Mouse (Mus musculus): ENCODE results near the gene Slc26a10.

Gene Slc26a10

DNA sequence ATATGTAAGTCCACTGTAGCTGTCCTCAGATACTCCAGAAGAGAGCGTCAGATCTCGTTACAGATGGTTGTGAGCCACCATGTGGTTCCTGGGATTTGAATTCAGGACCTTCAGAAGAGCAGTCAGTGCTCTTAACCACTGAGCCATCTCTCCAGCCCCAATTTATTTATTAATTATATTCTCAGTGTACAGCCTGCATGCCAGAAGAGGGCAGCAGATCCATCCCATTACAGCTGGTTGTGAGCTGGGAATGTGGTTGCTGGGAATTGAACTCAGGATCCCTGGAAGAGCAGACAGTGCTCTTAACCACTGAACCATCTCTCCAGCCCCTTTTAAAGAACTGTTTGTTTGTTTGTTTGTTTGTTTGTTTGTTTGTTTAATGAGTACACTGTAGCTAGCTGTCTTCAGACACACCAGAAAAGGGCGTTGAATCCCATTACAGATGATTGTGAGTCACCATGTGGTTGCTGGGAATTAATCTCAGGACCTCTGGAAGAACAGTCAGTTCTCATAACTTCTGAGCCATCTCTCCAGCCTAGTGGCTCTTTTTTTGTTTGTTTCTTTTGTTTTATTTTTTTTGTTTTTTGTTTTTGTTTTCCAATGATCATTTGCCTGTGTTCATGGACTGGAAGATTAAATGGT, 45.9 kb downstream of the Slc26a10 start:
- 90% methylated on average over 3 of the region's 3 CpGs for WGBS

DNA sequence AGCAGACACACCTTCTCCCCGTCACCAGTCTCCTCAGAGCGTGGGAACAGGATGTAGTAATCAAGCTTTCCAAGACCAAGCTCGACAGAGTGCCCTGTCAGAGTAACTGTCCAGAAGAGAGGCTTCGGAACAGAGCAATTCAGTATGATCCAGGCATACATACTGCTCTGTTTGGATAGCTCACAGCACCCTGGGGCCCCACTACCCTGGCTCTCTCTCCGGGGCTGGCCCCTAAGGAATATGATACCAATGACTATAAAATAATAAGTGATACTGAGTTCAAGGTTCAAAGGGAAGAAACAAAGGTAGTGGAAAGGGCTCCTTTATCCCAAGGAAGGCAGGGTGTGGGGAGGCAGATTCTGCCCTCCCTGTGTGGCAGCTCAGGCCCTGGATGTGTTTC, 48.0 kb downstream of the Slc26a10 start:
- 84% methylated on average over 5 of the region's 5 CpGs for WGBS

DNA sequence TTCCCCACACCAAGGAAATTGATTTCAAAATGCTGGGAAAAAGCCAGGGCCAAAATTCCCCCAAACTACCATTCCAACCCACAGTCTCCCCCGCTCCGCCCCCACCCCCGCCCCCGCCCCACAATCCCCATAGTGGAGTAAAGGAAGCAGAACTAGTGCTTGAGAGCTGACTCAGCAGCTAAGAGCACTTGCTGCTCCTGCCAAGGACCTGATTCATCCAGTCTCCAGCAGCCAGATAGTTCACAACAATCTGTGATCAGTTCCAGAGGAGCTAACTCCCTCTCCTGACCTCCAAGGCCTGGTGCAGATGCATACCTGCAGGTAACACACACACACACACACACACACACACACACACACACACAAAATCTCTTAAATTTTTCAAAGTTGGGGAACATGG, 51.0 kb downstream of the Slc26a10 start:
- WGBS, result 67% methylated on average over 4 of the region's 4 CpGs

DNA sequence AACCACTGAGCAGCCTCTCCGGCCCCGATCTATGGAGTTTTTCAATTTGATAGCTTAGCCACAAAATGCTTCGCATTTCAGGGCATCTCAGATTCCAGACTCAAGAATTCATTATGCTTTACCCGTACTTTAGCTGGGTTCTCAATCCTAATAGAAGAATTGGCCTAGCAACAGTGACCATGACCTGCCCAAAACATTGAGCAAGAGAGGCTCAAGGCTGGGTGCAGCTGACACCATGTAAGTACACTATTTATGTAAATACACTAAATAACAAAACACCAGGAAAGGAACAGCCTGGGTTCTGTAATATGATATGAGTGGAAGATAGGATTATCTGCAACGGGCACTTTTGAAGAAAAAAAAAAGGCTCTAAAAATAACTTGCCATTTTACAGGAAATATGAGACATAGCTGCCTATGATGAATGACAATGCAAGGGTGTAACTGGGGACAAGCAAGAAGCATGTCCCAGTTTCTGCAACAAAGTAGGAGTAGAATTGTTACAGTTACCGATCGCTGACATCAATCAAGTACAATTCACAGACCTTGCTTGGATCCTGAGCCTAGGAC, 52.6 kb downstream of the Slc26a10 start:
- 80% methylated on average over 7 of the region's 7 CpGs for WGBS

DNA sequence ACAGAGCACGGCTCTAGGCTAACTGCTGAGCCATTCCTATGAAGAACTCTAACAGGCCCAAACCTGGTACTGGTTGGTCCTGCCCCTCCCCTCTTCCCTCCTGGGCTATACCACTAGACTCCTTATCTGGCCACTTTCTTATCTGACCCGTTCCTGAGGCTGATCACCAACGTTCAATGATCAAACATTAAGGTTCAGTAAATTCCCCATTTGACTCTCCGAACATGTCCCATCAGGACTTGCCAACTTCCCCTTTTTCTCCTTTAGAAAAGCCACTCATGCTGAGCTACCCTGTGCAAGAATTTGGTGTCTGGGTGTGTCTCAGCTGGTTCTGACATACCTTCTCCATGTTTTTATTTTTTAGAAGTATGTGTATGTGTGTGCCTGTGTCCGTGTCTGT, 53.9 kb downstream of the Slc26a10 start:
- 82% methylated on average over 5 of the region's 5 CpGs for whole genome bisulfite sequencing

DNA sequence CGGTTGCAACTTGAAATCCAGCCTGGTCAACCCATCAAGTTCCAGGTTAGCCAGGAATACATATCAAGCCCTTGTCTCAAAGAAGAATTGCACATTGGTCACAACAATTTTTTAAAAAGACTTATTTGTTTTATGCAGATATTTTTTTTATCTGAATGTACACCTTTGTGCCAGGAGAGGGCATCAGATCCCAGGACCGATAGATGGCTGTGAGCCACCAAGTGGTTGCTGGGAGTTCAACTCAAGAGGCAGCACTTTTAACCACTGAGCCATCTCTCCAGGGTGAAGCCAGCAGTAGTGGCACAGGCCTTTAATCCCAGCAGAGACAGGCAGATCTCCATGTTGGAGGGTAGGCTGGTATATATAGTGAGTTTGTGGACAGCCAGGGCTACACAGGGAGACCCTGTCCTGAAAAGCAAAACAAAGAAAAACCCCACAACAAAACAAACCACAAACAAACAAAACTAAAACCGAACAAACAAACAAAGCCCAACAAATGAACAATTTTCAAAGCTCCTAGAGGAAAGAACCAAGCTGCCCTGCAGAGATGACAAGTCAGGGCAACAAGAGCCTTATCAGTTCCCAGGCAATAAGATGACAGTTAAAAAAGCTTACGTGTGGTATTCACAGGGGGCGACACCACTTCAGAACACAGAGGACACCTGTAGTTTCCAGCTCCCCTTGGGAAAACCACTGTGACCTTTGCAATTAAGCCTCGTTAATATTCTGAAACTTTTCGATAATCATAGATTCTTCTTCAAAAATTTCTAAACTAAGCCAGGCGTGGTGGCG, 55.0 kb downstream of the Slc26a10 start:
- 72% methylated on average over 9 of the region's 9 CpGs for WGBS

DNA sequence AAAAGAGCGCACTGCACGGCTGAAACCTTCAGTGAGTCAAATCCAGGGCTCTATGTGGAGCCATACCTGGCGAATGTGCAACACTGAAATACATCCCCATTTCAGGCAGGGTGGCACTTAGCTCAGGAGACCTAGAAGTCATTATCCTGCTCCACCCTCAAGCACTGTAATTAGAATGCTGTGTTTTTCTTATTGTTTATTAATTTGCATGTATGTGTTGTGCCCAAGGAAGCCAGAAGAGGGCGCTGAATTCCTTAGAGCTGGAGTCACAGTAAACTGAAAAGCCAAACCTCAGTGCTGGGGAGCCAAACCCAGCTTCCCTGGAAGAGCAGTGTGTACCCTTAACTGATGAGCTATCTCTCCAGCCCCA, 57.0 kb downstream of the Slc26a10 start:
- WGBS, result 11% methylated on average over 4 of the region's 4 CpGs

DNA sequence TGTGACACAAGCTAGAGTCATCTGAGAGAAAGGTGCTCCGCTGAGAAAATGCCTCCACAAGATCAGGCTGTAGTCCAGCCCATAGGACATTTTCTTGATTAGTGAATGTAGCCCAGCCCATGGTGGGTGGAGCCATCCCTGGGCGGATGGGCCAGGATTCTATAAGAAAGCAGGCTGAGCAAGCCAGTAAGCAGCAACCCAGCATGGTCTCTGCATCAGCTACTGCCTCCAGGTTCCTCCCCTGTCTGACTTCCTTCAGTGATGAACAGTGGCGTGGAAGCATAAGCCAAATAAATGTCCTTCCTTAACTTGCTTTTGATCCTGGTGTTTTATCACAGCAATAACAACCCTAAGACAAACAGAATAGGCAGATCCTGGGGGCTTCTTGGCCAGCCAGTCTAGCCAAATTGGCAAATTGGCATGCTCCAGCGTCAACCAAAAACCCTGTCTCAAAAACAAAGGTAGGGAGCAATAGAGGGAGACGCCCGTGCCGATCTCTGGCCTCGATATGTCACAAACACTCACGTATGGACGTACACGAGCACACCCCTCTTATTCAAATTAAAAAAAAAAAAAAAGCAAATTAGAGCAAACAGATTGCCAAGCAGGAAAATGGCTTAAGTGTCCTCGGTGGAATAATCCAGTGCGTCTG, 57.5 kb downstream of the Slc26a10 start:
- WGBS, result 7% methylated on average over 13 of the region's 13 CpGs

DNA sequence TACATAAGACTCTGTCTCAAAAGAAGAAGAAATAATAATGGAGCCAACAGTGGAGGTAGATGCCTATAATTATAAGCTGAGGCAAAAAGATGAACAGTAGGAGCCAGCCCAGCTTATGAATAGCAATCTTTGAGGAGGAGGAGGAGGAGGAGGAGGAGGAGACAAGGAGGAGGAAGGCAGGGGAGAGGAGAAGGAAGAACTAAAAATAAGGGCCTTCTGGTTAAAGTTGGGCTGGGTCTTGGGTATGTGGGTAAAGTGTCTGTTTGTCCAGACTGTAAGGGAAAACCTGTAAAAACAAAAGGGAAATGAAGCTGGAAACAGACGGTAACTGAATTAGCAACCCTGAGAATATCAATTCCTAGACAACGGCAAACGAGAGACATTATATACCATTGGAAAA, 58.4 kb downstream of the Slc26a10 start:
- 33% methylated on average over 3 of the region's 3 CpGs for WGBS

Measured in cerebral cortex, adult 2 months (tissue).